Comparison of ENCODE assay signal across 20 mouse cellular contexts in the genomic region with DNA sequence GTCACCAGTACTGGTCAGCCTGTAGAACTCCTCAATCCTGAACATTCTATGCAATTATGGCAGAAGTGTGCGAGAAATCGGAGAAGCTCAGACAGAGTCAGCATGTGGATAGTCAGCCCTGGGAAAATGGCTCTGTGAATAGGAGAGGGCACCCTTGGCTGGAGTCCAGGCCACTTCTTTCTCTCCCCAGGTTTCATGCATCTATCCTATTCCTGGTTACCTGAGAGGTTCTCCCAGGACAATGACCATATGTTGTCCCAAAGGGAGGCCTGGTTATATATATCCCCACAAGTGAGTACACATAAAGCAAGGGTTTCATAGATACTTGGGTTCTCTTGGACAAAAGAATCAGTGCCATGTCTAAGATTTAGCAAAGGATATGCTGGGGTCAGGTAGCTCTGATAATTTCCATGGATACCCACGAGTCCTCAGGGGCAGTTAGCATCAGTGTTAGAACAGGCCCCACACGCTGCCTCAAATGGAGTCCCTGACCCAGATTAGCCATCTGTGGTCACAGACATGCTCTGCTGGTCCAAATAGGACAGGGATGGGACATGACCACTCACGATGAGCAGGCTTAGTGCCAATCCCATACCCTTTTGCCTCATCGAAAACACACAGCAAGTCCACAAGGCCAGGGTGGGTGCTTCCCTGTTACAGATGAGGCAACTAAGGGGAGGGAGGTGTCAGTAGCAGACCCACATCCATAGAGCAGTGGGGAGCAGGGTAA.
DNase-seq lines count a peak whose midpoint lies in the region; ATAC-seq and TF ChIP-seq lines count a peak whose summit lies in the region.
"Had no signal": no experiment of that assay in that cellular context is flagged by ENCODE, and none has a peak within 500 bp of the region (broad histone marks: within the 10 kb centered on the region; RNA-seq: fewer than 3 reads in every experiment).

No protein-coding gene starts in this region.

- WGBS in cerebellum, adult 2 months, result 9% methylated on average over 6 of the region's 6 CpGs
- WGBS in hindbrain, embryonic 11.5 days, result 92% methylated on average over 6 of the region's 6 CpGs

- H3K36me3 ChIP-seq in hindbrain, embryonic 11.5 days (ENCODE audit: control insufficient read depth, insufficient read depth, low read length), result no peaks in the 10 kb centered on the region
- H3K36me3 ChIP-seq: embryonic facial prominence, embryonic 13.5 days; forebrain, embryonic 12.5 days; heart, embryonic 15.5 days; intestine, embryonic 15.5 days had no signal

- no peaks in the 10 kb centered on the region for H3K9me3 ChIP-seq in hindbrain, embryonic 11.5 days (ENCODE audit: control insufficient read depth, low read length)
- H3K9me3 ChIP-seq: embryonic facial prominence, embryonic 13.5 days; forebrain, embryonic 12.5 days; heart, embryonic 15.5 days; intestine, embryonic 15.5 days had no signal

- no peak for TF ChIP-seq CTCF in cerebellum, adult 2 months (IDR thresholded peaks at IDR 0.05; ENCODE audit: borderline replicate concordance, insufficient read depth, low read depth, low read length)

- DNase-seq in cerebellum, adult 11 months, result peak; percentile 68
- peak; percentile 78 to 86 for DNase-seq in cerebellum, adult 2 months
- DNase-seq in cerebellum, postnatal 10 days, result peak; percentile 72 to 76
- no peak for DNase-seq in layer of hippocampus, postnatal 25 days (ENCODE audit: extremely low spot score in 1 of 2, low spot score in 1 of 2)
- no peak for DNase-seq in hindbrain, embryonic 11.5 days (ENCODE audit: low spot score)
- no peak for DNase-seq in layer of hippocampus, postnatal 10 days (ENCODE audit: low spot score in 2 of 2)
- DNase-seq: adrenal gland, adult 8-10 months; adrenal gland, postnatal 36 days; gastrocnemius, postnatal 14 days; heart, adult 2 months; heart, postnatal 14 days; kidney, adult 18-20 months had no signal

- no peaks in the 10 kb centered on the region for H3K27me3 ChIP-seq in cerebellum, adult 2 months (ENCODE audit: control insufficient read depth, insufficient read depth, low read length)
- no peaks in the 10 kb centered on the region for H3K27me3 ChIP-seq in hindbrain, embryonic 11.5 days (ENCODE audit: control insufficient read depth, insufficient read depth, low read length)
- H3K27me3 ChIP-seq: CH12.LX; embryonic facial prominence, embryonic 13.5 days; forebrain, embryonic 12.5 days; heart, embryonic 15.5 days; intestine, embryonic 15.5 days had no signal

- H3K4me2 ChIP-seq in hindbrain, embryonic 11.5 days (replicated peaks; ENCODE audit: low read depth, low read length), result no peak overlapping the region
- H3K4me2 ChIP-seq: embryonic facial prominence, embryonic 13.5 days; forebrain, embryonic 12.5 days; heart, embryonic 11.5 days; heart, embryonic 15.5 days; hindbrain, embryonic 14.5 days; intestine, embryonic 15.5 days had no signal

- H3K27ac ChIP-seq in cerebellum, adult 2 months (ENCODE audit: insufficient read depth, low read length), result peak overlapping the region; percentile 92
- H3K27ac ChIP-seq in hindbrain, embryonic 11.5 days (ENCODE audit: low read depth, low read length), result no peak overlapping the region
- H3K27ac ChIP-seq: embryonic facial prominence, embryonic 13.5 days; forebrain, embryonic 12.5 days; heart, adult 2 months; heart, embryonic 15.5 days; hindbrain, embryonic 14.5 days; intestine, embryonic 15.5 days had no signal

- no peak overlapping the region for H3K9ac ChIP-seq in hindbrain, embryonic 11.5 days (ENCODE audit: low read depth, low read length)
- H3K9ac ChIP-seq: embryonic facial prominence, embryonic 13.5 days; forebrain, embryonic 12.5 days; heart, embryonic 15.5 days; hindbrain, embryonic 14.5 days; intestine, embryonic 15.5 days had no signal

- no peak for ATAC-seq in hindbrain, embryonic 11.5 days (ENCODE audit: low FRiP score)
- ATAC-seq: forebrain, embryonic 16.5 days; intestine, embryonic 15.5 days had no signal

- TF ChIP-seq POLR2A in cerebellum, adult 2 months (IDR thresholded peaks at IDR 0.05; ENCODE audit: borderline replicate concordance, insufficient read depth, low read length), result no peak

- peaks cover 38% of the 10 kb centered on the region for H3K4me1 ChIP-seq in cerebellum, adult 2 months (ENCODE audit: control insufficient read depth, insufficient read depth, low read length)
- H3K4me1 ChIP-seq in hindbrain, embryonic 11.5 days (replicated peaks; ENCODE audit: control insufficient read depth, insufficient read depth, low read length), result no peaks in the 10 kb centered on the region
- H3K4me1 ChIP-seq: heart, embryonic 15.5 days; intestine, embryonic 15.5 days had no signal

- H3K4me3 ChIP-seq in cerebellum, adult 2 months (replicated peaks; ENCODE audit: insufficient read depth, low read depth, low read length), result no peak overlapping the region
- no peak overlapping the region for H3K4me3 ChIP-seq in hindbrain, embryonic 11.5 days (ENCODE audit: low read depth, low read length)
- H3K4me3 ChIP-seq: embryonic facial prominence, embryonic 13.5 days; forebrain, embryonic 12.5 days; heart, adult 2 months; heart, embryonic 15.5 days; intestine, embryonic 15.5 days had no signal

Comparison
In these comparisons a context has a peak if more than half of its experiments do, and no peak if none do; other contexts are left out.
1. DNase-seq: peak in cerebellum, adult 11 months (single experiment), cerebellum, adult 2 months (2 of 2) and cerebellum, postnatal 10 days (2 of 2); none in layer of hippocampus, postnatal 25 days (0 of 2), hindbrain, embryonic 11.5 days (single experiment) and layer of hippocampus, postnatal 10 days (0 of 2).